Mouse (Mus musculus): ENCODE measurements around the gene Mfsd2b. TPM values are rescaled to one million over a fixed set of nuclear protein-coding genes. Genes with fewer than 3 reads are reported as not detected.

The Mfsd2b gene
- polyA plus RNA-seq, 1 experiment = 2.4 TPM

DNA sequence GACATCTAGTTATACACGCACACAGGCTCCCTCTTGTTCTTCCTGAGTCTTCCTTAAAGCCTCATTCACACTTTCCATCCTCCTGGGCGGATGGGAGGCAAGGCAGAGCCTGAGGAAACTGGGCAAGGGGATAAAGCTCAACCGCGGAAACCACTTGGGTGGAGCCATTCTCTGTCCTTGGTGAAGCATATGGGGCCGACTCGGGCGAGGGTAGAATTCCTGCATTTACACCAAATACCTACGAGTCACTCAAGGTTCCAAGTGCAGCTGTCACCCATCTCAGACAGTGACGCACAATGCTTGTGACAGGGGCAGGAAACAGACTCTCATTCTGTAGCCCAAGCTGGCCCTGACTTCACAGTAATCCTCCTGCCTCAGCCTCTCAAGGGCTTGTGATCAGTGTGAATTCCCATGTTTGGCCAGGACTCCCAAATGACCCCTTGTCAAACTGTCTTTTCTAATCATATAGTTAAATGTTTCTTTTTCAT lies 4.2 kb upstream of the Mfsd2b start:
- DNase-seq (ENCODE audit: extremely low spot score in 1 of 2, low spot score in 1 of 2) = no peak

DNA sequence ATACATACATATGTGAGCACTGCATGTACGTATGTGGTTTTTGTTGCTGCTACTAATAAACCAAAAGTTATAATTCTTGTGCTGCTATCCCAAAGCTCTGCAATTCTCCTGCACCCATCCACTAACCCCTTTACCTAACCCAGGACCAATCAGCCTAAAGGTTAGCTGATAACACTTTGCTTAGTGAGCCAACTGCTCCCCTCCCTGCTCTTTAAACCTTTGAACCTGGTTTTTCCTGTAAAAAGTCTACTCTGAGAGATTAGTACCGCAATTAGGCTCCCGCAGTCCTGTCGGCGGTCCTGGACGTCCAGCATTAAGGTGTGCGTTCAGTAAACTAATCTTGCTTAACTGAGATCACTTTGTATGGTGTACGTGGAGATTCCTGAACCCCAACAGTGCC lies 1.5 kb upstream of the Mfsd2b start:
- DNase-seq (ENCODE audit: extremely low spot score in 1 of 2, low spot score in 1 of 2) = no peak

DNA sequence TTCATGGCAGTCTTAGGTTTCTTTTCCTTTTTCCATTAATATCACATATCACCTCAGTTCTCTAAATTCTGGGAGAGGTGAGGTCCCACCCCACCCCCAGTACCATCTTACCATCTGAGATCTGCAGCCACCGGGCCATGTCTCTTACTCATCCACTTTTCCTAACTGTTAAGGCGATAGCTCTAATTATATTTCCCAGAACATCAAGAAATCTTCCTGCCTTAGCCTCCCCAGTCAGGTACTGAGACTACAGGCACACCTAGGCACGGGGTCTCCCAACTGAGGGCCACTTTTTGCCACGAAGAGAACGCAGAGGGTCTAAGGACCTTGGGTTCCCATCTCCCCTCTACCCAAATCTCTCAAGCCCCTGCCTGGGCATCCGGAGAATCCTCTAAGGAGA lies 628 bp downstream of the Mfsd2b start:
- DNase-seq (ENCODE audit: extremely low spot score in 1 of 2, low spot score in 1 of 2) = no peak

DNA sequence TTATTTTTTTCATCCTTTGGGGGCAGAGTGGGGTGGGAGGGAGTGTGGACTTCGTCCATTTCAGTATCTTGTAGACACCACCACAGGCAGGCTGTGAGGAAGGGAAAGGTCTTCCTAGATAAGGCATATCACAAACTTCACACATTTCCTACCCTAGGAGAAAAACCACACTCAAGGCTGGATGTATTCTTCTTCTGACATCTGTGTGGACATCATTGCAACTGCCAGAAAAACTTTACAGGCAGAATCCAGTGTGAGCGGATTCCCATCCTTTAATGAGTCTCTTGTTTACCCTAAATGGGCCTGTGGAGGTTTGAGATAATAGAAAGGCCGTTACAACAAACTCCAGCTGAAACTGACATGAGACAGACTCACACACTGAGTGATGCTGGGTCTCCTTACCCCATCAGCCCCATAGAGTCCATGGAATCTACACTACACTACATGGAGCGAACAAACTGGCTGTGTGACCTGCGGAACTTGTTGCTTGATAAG lies 1.1 kb downstream of the Mfsd2b start:
- DNase-seq (ENCODE audit: extremely low spot score in 1 of 2, low spot score in 1 of 2) = no peak

DNA sequence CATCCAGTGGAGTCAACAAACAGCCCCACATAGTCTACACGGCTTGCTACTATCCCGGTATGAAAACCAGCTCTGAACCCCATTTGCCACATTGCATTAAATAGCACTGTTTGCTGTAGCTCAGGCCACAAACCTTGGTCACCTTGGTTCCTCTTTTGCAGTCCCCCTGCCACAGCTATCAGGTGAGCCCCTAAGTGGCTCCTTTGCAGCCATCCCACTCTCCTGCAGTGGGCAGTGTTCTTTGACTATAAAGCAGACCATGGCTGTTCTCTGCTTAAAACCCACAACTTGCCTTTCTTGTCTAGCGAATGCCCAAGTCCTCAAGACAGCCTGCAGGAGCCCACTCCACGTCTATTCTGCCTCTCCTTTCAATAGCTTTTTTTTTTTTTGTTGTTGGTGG lies 1.9 kb downstream of the Mfsd2b start:
- DNase-seq (ENCODE audit: extremely low spot score in 1 of 2, low spot score in 1 of 2) = no peak

DNA sequence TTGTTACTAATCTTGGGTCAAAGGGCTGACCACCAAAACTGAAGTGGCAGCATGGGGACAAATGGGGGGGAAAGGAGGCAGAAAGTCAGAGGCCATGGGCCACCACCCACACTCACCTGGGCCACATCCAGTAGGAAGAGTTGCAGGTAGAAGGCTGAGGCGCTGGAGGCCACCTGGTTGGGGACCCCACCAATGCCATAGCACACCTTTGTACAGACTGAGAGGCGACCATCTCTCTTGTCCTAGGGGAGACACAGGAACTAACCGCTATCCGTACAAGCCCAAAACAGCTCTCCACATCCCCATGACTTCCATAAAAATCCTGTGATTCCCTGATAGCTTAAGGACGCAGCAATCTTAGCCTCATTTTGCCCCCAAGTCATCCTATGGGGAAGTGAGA lies 2.9 kb downstream of the Mfsd2b start:
- DNase-seq (ENCODE audit: extremely low spot score in 1 of 2, low spot score in 1 of 2) = no peak

DNA sequence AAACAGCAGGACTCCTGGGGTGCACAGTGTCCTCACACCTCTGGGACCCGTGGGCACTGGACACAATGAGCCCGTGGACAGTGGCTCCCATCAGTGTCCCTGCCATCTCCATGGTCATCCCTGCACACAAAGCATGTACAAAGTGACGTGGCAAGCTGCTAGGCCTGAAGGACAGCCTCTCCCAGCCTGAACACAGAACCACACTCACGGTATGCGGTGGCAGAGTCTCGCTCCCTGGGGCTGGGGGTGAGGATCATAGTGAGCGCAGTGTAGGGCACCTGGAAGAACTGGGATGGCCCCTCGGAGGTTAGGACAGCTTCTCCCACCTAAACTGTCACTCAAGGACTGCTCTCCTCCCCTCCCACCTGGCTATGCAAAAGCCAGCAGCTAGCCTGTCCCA lies 5.2 kb downstream of the Mfsd2b start:
- no peak for DNase-seq (ENCODE audit: extremely low spot score in 1 of 2, low spot score in 1 of 2)

DNA sequence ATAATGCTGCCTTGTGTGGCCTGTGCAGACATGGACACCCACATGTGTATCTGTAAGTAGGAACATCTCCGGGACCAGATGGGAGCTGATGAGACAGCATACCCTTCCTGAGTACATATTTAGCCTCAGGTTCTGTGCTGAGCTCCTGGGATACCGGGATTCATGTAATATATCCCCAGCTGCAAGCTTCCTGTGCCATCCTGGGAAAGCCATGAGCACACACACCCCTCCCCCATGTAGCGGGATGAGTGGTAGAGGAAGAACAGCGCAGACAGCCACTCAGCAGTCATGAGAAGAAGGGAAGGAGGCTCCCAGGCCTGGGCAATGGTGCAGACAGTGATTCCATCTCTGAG lies 9.8 kb downstream of the Mfsd2b start:
- DNase-seq (ENCODE audit: extremely low spot score in 1 of 2, low spot score in 1 of 2) = peak in 1 of 2 experiments; percentile 73

DNA sequence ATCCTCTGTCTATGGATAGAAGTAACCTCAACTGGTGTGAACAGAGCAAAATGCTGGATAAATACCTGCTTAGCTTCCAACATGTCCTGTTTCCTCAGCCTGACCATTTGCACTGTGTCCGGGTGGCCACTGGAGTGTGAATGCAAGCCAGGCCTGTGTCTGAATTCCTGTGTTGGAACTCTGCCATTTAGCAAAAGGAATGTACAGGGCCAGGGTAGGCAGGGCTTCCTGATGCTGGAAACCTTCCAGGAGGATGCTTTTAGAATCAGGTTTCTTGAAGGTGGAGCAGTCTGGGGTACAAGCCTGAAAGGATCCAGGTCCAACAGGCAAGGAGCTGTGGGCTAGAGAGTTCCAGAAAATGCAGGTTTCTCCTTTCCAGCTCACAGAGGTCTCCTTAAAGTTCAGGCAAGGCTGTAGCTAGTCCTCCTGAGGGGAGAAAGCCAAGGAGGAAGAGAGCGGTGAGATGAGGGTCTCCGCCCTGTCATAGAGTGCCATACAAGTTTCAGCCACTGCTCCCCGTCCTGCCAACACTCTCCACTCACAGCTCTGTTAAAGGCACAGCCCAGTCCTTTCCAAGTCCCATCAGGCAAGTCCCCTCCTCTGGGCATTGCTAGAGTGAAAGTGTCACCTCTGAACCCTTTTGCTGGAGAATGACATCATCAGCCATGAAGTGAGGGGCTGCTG lies 10.4 kb downstream of the Mfsd2b start:
- peak in 1 of 2 experiments; percentile 12 for DNase-seq (ENCODE audit: extremely low spot score in 1 of 2, low spot score in 1 of 2)

DNA sequence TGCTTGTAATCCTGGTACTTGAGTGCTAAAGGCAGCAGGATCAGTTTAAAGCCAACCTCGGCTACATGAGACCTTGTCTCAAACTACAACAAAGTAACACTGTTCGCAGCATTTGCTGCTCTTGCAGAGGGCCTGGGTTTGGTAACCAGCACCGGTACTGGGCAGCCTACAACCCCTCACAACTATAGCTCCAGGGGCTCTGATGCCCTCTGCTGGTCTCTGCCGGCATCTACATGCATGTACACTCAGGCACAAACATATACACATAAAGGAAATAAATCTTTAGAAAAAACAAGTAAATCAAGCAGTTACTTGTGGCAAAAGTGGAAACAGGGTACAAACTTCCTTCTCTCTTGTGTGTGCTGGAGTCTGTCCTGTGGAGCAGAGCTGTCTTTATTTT lies 11.5 kb downstream of the Mfsd2b start:
- no peak for DNase-seq (ENCODE audit: extremely low spot score in 1 of 2, low spot score in 1 of 2)

DNA sequence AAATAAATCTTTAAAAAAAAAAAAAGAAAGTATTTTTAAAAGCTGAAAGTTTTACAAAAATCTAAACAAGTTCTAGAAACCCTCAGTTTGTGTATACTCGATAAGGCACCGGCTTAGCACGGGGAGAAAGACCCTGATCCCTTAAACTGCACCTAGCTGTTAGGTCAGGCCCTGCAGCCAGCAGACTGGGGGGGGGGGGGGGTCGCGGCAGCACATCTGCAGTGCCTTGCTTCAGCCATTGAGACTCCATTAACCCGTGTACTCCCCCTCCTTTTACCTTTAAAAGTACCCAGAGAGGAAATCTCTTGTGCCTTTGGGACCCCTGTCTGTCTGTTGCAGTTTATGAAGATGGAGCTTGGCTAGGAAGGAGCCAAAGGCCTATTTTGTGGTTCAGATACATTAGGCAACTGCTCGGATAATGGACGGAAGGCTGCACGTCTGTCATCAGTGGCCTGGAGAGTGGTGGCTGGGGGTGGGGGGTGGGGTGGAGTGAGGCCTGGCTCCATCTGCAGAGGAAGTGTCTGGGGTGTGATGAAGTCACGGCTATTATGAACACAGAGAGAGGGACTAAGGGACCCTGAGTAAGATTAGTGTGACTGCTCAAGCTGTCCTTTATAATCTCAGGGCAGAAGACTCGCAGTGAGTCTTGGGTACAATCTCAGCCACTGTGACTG lies 14.8 kb downstream of the Mfsd2b start:
- no peak for DNase-seq (ENCODE audit: extremely low spot score in 1 of 2, low spot score in 1 of 2)

DNA sequence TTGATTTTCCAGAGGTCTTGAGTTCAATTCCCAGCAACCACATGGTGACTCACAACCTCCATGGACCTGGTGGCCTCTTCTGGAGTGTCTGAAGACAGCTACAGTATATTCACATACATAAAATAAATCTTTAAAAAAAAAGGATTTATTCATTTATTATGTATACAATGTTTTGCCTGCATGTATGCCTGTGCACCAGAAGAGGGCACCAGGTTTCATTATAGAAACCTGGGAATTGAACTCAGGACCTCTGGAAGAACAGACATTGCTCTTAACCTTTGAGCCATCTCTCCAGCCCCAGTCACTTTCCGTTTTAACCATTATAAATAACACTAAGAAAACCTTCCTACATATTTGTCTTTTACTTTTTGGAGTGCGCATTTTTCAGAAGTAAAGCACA lies 17.3 kb downstream of the Mfsd2b start:
- no peak for DNase-seq (ENCODE audit: extremely low spot score in 1 of 2, low spot score in 1 of 2)

DNA sequence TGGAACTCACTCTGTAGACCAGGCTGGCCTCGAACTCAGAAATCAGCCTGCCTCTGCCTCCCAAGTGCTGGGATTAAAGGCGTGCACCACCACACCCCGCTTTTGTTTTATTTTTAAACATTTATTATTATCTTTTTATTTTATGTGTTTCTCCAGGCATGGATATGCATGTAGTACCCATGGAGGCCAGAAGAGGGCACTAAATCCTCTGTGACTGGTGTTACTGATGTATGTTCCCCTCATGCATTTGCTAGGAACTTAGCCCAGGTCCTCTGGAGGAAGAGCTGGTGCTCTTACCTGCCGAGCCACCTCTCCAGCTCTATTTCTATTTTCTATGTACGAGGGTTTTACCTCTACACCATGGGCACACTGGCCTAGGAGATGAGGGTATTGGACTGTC lies 18.0 kb downstream of the Mfsd2b start:
- no peak for DNase-seq (ENCODE audit: extremely low spot score in 1 of 2, low spot score in 1 of 2)

DNA sequence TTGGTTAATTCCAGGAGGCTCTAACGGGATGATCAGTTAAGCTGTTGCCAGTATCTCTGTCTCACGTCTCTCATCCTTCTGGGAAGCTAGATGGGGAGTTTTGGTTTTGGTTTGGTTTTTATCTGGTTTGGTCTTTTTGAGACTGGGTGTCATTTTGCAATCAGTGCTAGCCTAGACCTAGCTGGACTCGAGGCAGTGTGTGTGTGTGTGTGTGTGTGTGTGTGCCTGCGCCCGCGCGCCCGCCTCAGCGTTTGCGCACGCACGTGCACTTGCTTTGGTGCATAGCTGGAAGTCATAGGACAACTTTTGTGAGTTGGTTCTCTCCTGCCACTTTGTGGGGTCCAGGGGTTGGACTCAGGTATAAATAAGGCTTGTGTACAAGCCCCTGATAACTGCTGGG lies 30.4 kb downstream of the Mfsd2b start:
- DNase-seq (ENCODE audit: extremely low spot score in 1 of 2, low spot score in 1 of 2) = peak in 1 of 2 experiments; percentile 40

DNA sequence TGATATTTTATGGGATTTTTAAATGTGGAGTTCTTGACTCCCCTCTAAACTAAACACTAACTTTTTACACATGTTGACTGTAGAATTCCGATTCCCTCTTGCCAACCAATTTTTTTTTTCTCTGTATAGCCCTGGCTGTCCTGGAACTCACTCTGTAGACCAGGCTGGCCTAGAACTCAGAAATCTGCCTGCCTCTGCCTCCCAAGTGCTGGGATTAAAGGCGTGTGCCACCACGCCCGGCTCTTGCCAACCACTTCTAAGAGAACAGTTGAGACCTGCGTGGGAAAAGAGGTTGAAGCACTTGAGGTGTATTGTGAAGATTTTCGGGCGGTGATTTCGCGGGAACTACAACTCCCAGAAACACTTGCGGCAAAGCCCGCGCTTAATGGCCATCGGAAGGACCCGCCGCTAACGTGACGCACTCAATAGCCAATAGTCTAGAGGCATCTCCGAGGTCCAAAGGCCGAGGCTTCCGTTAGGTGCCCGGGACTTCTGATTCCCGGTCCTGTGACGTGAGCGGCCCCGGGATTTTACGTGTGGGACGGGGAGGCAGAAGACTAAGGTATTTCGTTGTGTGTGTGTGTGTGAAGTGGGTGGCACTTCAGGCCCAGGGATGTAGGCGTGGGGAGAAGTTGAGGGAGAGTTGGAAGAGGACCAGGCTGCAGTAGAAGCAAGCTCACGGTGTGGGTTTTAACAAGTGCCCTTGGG lies 31.1 kb downstream of the Mfsd2b start, which contains the start of gene Wdcp:
Gene Wdcp, plus strand, starts transcription at position 414 of the 708 bp plus-strand sequence.
- peak; percentile 91 to 95 for DNase-seq (ENCODE audit: extremely low spot score in 1 of 2, low spot score in 1 of 2)

DNA sequence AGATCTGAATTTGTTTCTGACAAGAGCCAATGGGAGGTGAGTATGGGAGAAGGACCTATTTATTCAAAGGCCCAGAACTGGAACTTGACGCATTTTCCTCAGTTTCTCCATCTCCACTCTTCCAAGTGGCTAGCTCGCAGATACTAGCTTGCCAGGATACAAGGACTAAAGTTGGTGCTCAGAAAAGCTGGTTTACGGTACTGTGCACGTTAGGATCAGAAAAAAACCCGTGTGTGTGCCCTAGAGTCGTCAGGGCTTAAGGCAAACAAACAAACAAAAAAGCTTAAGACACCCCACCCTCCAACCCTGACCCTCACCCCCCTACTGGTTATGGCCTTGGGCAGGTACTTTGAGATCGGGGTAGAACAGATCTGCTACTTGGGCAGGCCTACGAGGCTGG lies 31.7 kb downstream of the Mfsd2b start:
- DNase-seq (ENCODE audit: extremely low spot score in 1 of 2, low spot score in 1 of 2) = no peak

DNA sequence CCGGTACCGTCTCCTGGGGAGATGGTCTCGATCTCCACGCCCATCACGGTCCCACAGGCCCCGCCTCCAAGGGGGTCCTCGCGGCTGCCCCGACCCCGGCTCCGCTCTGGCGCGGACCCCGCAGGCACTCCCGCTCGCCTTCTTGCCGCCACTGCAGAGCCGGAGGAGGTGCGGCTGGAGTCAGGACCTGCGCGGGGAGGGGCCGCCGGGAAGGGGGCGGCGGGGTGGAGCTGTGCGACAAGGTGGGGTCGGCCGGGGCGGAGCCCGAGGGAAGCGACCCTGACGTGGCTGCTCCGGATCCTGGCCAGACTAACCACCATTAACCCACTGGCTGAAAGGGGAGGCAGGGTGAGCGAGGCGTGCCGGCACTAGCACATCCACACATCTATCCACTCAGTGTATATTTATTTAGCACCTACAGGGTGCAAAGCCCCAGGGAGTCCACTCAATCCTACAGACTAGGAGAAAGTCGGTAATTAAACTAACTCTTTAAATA lies 32.7 kb downstream of the Mfsd2b start, which contains the start of gene Fkbp1b:
Gene Fkbp1b, minus strand, starts transcription at position 200 of the 496 bp plus-strand sequence.
- DNase-seq (ENCODE audit: extremely low spot score in 1 of 2, low spot score in 1 of 2) = peak in 1 of 2 experiments; percentile 32

DNA sequence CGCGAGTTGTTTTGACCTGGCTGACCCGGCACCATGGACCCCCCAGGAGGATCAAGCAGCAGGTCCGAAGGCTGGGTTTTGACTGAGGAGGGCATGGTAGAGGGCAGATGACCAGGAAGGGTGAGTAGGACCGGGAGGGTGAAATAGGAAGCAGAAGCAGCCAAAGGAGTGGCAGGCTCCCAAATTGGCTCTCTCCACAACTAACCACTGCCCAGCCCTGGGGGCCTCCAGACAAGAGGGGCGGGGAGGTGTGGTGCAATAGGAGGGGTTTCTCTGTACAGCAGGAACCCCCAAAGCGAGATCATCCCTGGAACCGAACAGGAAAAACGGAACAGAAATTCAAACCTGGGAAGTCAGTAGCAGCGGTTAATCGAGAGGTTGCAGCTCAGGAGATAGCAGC lies 33.4 kb downstream of the Mfsd2b start:
- DNase-seq (ENCODE audit: extremely low spot score in 1 of 2, low spot score in 1 of 2) = no peak

DNA sequence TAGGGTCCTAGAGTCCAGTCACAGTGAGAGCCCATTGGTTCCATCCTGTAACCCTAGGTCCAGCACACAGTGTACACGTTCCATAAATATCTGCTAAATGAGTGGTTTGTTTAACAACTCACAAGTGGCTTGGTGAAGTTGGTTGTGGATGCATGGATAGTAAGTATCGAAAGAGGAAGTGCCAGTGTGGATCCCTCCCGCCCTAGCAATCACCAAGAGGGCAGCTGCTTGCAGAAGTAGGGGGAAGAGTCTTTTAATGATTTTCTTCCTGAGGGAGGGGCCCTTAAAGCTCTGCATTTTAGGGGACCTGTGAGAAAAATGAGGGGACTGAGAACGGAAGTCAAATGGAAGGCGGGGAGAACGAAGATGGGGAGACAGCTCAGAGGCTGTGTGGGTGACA lies 34.1 kb downstream of the Mfsd2b start:
- no peak for DNase-seq (ENCODE audit: extremely low spot score in 1 of 2, low spot score in 1 of 2)

DNA sequence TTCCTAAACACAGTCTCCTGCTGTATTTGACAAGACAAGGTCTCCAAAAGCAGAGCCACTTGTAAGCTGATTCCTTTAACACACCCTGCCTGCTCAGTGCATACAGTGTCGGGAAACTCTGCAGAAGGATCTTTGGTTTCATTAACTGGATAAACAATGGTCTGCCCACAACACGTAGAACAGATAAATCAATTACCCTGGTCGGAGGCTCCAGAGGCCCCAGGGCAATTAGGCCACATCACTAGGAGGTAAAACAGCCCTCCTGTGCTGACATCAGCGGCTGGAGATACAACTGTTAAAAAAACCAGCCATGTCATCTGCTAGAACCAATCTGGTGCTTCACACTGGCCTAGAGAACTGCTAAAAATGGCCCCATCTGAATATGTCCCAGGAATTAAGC lies 37.2 kb downstream of the Mfsd2b start:
- no peak for DNase-seq (ENCODE audit: extremely low spot score in 1 of 2, low spot score in 1 of 2)

DNA sequence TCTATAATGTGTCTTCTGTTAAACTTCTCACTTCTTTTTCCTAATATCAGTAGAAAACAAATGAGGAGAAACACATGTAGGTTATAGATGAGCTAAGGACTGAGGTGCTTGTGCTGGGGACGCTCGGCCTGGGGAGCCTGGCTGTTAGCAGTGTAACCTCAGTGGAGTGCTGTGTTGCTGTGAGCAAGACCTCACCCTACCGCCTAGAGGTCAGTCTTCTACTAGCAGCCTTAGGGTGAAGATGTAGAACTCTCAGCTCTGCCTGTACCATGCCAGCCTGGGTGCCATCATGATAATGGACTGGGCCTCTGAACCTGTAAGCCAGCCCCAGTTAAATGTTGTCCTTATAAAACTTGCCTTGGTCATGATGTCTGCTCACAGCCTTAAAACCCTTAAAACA lies 46.9 kb downstream of the Mfsd2b start:
- no peak for DNase-seq (ENCODE audit: extremely low spot score in 1 of 2, low spot score in 1 of 2)
